Mouse (Mus musculus): ENCODE results near the gene Plppr2. TPM values are rescaled to one million over a fixed set of nuclear protein-coding genes. Genes with fewer than 3 reads are reported as not detected.

Plppr2 gene
- polyA plus RNA-seq, 1 experiment from 2014 or later, result 24.2 TPM

- 93% methylated on average over 3 of the region's 3 CpGs for WGBS
- Histone ChIP-seq H3K9me3 (ENCODE audit: control insufficient read depth, low read length) (no peaks in the 10 kb centered on the region), H3K4me2 (ENCODE audit: low read depth, low read length, severe bottlenecking) (no peak overlapping the region), H3K36me3 (ENCODE audit: control insufficient read depth, insufficient read depth, low read length) (no peaks in the 10 kb centered on the region), H3K9ac (ENCODE audit: low read length) (no peak overlapping the region), H3K4me3 (ENCODE audit: low read depth, low read length) (no peak overlapping the region), H3K4me1 (replicated peaks; ENCODE audit: control insufficient read depth, insufficient read depth, low read length) (peaks cover 9% of the 10 kb centered on the region; the same call in 1 of the 2 replicates), H3K27ac (ENCODE audit: low read depth, low read length) (no peak overlapping the region), H3K27me3 (ENCODE audit: control insufficient read depth, insufficient read depth, low read length) (no peaks in the 10 kb centered on the region)
- no peak for ATAC-seq (replicated peaks; ENCODE audit: low FRiP score)
- DNase-seq (ENCODE audit: low spot score), result no peak
Observed at GRCm38 (mm10) chr9:21951977-21952376, 15.1 kb downstream of the Plppr2 start.

- no peak overlapping the region for H3K4me2 ChIP-seq (ENCODE audit: low read depth, low read length, severe bottlenecking)
- no peak overlapping the region for H3K9ac ChIP-seq (ENCODE audit: low read length)
- 11% methylated on average over 3 of the region's 3 CpGs for WGBS
- no peak overlapping the region for H3K4me3 ChIP-seq (ENCODE audit: low read depth, low read length)
- H3K9me3 ChIP-seq (ENCODE audit: control insufficient read depth, low read length), result no peaks in the 10 kb centered on the region
- no peak for ATAC-seq (replicated peaks; ENCODE audit: low FRiP score)
- no peak overlapping the region for H3K27ac ChIP-seq (ENCODE audit: low read depth, low read length)
- H3K4me1 ChIP-seq (replicated peaks; ENCODE audit: control insufficient read depth, insufficient read depth, low read length), result peaks cover 6% of the 10 kb centered on the region; the same call in 1 of the 2 replicates
- DNase-seq (ENCODE audit: low spot score), result no peak
- no peaks in the 10 kb centered on the region for H3K36me3 ChIP-seq (ENCODE audit: control insufficient read depth, insufficient read depth, low read length)
- H3K27me3 ChIP-seq (ENCODE audit: control insufficient read depth, insufficient read depth, low read length), result no peaks in the 10 kb centered on the region
Observed at GRCm38 (mm10) chr9:21953600-21953999, 16.8 kb downstream of the Plppr2 start.

GRCm38 (mm10) chr9:21954635-21955034, 17.8 kb downstream of the Plppr2 start:
- peaks cover 6% of the 10 kb centered on the region; the same call in 1 of the 2 replicates for H3K4me1 ChIP-seq (replicated peaks; ENCODE audit: control insufficient read depth, insufficient read depth, low read length)
- no peak overlapping the region for H3K4me3 ChIP-seq (ENCODE audit: low read depth, low read length)
- H3K27ac ChIP-seq (ENCODE audit: low read depth, low read length), result no peak overlapping the region
- no peaks in the 10 kb centered on the region for H3K9me3 ChIP-seq (ENCODE audit: control insufficient read depth, low read length)
- no peak overlapping the region for H3K9ac ChIP-seq (ENCODE audit: low read length)
- H3K4me2 ChIP-seq (ENCODE audit: low read depth, low read length, severe bottlenecking), result peak overlapping the region; percentile 61; the same call in 1 of the 2 replicates
- H3K27me3 ChIP-seq (ENCODE audit: control insufficient read depth, insufficient read depth, low read length), result peaks cover 4% of the 10 kb centered on the region
- no peak for ATAC-seq (replicated peaks; ENCODE audit: low FRiP score)
- H3K36me3 ChIP-seq (ENCODE audit: control insufficient read depth, insufficient read depth, low read length), result no peaks in the 10 kb centered on the region
- DNase-seq (ENCODE audit: low spot score), result no peak
- 80% methylated on average over 3 of the region's 3 CpGs for WGBS

GRCm38 (mm10) chr9:21955225-21955569, 18.4 kb downstream of the Plppr2 start:
- no peaks in the 10 kb centered on the region for H3K36me3 ChIP-seq (ENCODE audit: control insufficient read depth, insufficient read depth, low read length)
- peaks cover 6% of the 10 kb centered on the region; the same call in 1 of the 2 replicates for H3K4me1 ChIP-seq (replicated peaks; ENCODE audit: control insufficient read depth, insufficient read depth, low read length)
- H3K9me3 ChIP-seq (ENCODE audit: control insufficient read depth, low read length), result no peaks in the 10 kb centered on the region
- peaks cover 7% of the 10 kb centered on the region for H3K27me3 ChIP-seq (ENCODE audit: control insufficient read depth, insufficient read depth, low read length)
- peak overlapping the region; percentile 89 for H3K9ac ChIP-seq (ENCODE audit: low read length)
- ATAC-seq (replicated peaks; ENCODE audit: low FRiP score) (peak; percentile 66), DNase-seq (ENCODE audit: low spot score) (no peak)
- H3K4me3 ChIP-seq (ENCODE audit: low read depth, low read length), result peak overlapping the region; percentile 73
- peak overlapping the region; percentile 80; the same call in 1 of the 2 replicates for H3K27ac ChIP-seq (ENCODE audit: low read depth, low read length)
- 2% methylated on average over 18 of the region's 18 CpGs for WGBS
- peak overlapping the region; percentile 61 for H3K4me2 ChIP-seq (ENCODE audit: low read depth, low read length, severe bottlenecking)

- under 1% methylated on average over 51 of the region's 54 CpGs for WGBS
- Histone ChIP-seq H3K27me3 (ENCODE audit: control insufficient read depth, insufficient read depth, low read length) (peaks cover 12% of the 10 kb centered on the region), H3K4me1 (replicated peaks; ENCODE audit: control insufficient read depth, insufficient read depth, low read length) (peaks cover 6% of the 10 kb centered on the region; the same call in 1 of the 2 replicates), H3K4me2 (ENCODE audit: low read depth, low read length, severe bottlenecking) (peak within 1 kb of the TSS; percentile 61), H3K36me3 (ENCODE audit: control insufficient read depth, insufficient read depth, low read length) (no peaks in the 10 kb centered on the region), H3K27ac (ENCODE audit: low read depth, low read length) (peak within 1 kb of the TSS; percentile 80), H3K9ac (ENCODE audit: low read length) (peak within 1 kb of the TSS; percentile 89), H3K9me3 (ENCODE audit: control insufficient read depth, low read length) (no peaks in the 10 kb centered on the region), H3K4me3 (ENCODE audit: low read depth, low read length) (peak within 1 kb of the TSS; percentile 73)
- DNase-seq (ENCODE audit: low spot score) (peak; percentile 96), ATAC-seq (replicated peaks; ENCODE audit: low FRiP score) (peak; percentile 98)
Observed at GRCm38 (mm10) chr9:21955570-21956281, 18.9 kb downstream of the Plppr2 start, which contains the start of gene Swsap1. Swsap1 (plus strand) TSS chr9:21955755.

GRCm38 (mm10) chr9:21958372-21958771, 21.5 kb downstream of the Plppr2 start:
- no peak overlapping the region for H3K4me3 ChIP-seq (ENCODE audit: low read depth, low read length)
- H3K4me2 ChIP-seq (ENCODE audit: low read depth, low read length, severe bottlenecking), result no peak overlapping the region
- peaks cover 9% of the 10 kb centered on the region; the same call in 1 of the 2 replicates for H3K4me1 ChIP-seq (replicated peaks; ENCODE audit: control insufficient read depth, insufficient read depth, low read length)
- no peak overlapping the region for H3K27ac ChIP-seq (ENCODE audit: low read depth, low read length)
- H3K9me3 ChIP-seq (ENCODE audit: control insufficient read depth, low read length), result no peaks in the 10 kb centered on the region
- ATAC-seq (replicated peaks; ENCODE audit: low FRiP score) (no peak), DNase-seq (ENCODE audit: low spot score) (no peak)
- WGBS, result 85% methylated on average over 5 of the region's 5 CpGs
- H3K9ac ChIP-seq (ENCODE audit: low read length), result no peak overlapping the region
- peaks cover 38% of the 10 kb centered on the region for H3K27me3 ChIP-seq (ENCODE audit: control insufficient read depth, insufficient read depth, low read length)
- no peaks in the 10 kb centered on the region for H3K36me3 ChIP-seq (ENCODE audit: control insufficient read depth, insufficient read depth, low read length)

- Histone ChIP-seq H3K4me1 (replicated peaks; ENCODE audit: control insufficient read depth, insufficient read depth, low read length) (peaks cover 9% of the 10 kb centered on the region; the same call in 1 of the 2 replicates), H3K36me3 (ENCODE audit: control insufficient read depth, insufficient read depth, low read length) (no peaks in the 10 kb centered on the region), H3K9ac (ENCODE audit: low read length) (no peak overlapping the region), H3K27ac (ENCODE audit: low read depth, low read length) (no peak overlapping the region), H3K4me3 (ENCODE audit: low read depth, low read length) (no peak overlapping the region), H3K9me3 (ENCODE audit: control insufficient read depth, low read length) (no peaks in the 10 kb centered on the region), H3K4me2 (ENCODE audit: low read depth, low read length, severe bottlenecking) (no peak overlapping the region), H3K27me3 (ENCODE audit: control insufficient read depth, insufficient read depth, low read length) (peaks cover 45% of the 10 kb centered on the region)
- ATAC-seq (replicated peaks; ENCODE audit: low FRiP score) (no peak), DNase-seq (ENCODE audit: low spot score) (no peak)
- 88% methylated on average over 7 of the region's 7 CpGs for WGBS
Observed at GRCm38 (mm10) chr9:21959244-21959643, 22.4 kb downstream of the Plppr2 start.

GRCm38 (mm10) chr9:21960135-21960534, 23.3 kb downstream of the Plppr2 start:
- Histone ChIP-seq H3K36me3 (ENCODE audit: control insufficient read depth, insufficient read depth, low read length) (no peaks in the 10 kb centered on the region), H3K27ac (ENCODE audit: low read depth, low read length) (no peak overlapping the region), H3K27me3 (ENCODE audit: control insufficient read depth, insufficient read depth, low read length) (peaks cover 45% of the 10 kb centered on the region), H3K4me3 (ENCODE audit: low read depth, low read length) (no peak overlapping the region; the same call in 1 of the 2 replicates), H3K4me2 (ENCODE audit: low read depth, low read length, severe bottlenecking) (0 out of 2 replicates have a peak overlapping the region, but pooled peaks have one; percentile 12), H3K4me1 (replicated peaks; ENCODE audit: control insufficient read depth, insufficient read depth, low read length) (peaks cover 9% of the 10 kb centered on the region; the same call in 1 of the 2 replicates), H3K9ac (ENCODE audit: low read length) (no peak overlapping the region), H3K9me3 (ENCODE audit: control insufficient read depth, low read length) (no peaks in the 10 kb centered on the region)
- 54% methylated on average over 9 of the region's 9 CpGs for WGBS
- DNase-seq (ENCODE audit: low spot score), result no peak
- ATAC-seq (replicated peaks; ENCODE audit: low FRiP score), result no peak
